Comparison of ENCODE assay signal across 22 mouse cellular contexts in genomic region chr1:106144534-106144933, GRCm38 (mm10). TPM values are rescaled to one million over a fixed set of nuclear protein-coding genes. Genes with fewer than 3 reads are reported as not detected.
DNase-seq lines count a peak whose midpoint lies in the region; ATAC-seq lines count a peak whose summit lies in the region.
"Had no signal": no experiment of that assay in that cellular context is flagged by ENCODE, and none has a peak within 500 bp of the region (broad histone marks: within the 10 kb centered on the region; RNA-seq: fewer than 3 reads in every experiment).

No protein-coding gene starts in this region.

- DNase-seq in 3134 (ENCODE audit: extremely low read depth, insufficient read length, low spot score) (peak; percentile 31), 3T3-L1 (ENCODE audit: low read depth, low spot score) (peak; percentile 36)
- DNase-seq in CD4-positive, CD25-positive, alpha-beta regulatory T cell, adult 2 months (ENCODE audit: low read depth, low spot score): peak; percentile 12
- DNase-seq in hindbrain, embryonic 10.5 days (ENCODE audit: low spot score): no peak
- DNase-seq in testis, postnatal 14 days (ENCODE audit: low spot score): no peak
- no peak for DNase-seq in lung, postnatal 14 days
- DNase-seq in cerebellum, postnatal 36 days: no peak
- DNase-seq: adrenal gland, postnatal 14 days; cerebellum, adult 11-12 months; cerebellum, adult 9-10 months; cerebellum, postnatal 25 days; gastrocnemius, adult 2 months; gastrocnemius, postnatal 36 days; heart, adult 18-20 months; heart, postnatal 14 days; kidney, adult 2 months had no signal

- no peak overlapping the region for H3K4me3 ChIP-seq in hindbrain, embryonic 10.5 days
- H3K4me3 ChIP-seq: embryonic facial prominence, embryonic 10.5 days; gastrocnemius, adult 2 months; heart, embryonic 10.5 days; heart, embryonic 15.5 days; hindbrain, embryonic 15.5 days had no signal

- H3K4me1 ChIP-seq in hindbrain, embryonic 10.5 days (replicated peaks): peaks cover 11% of the 10 kb centered on the region
- H3K4me1 ChIP-seq: embryonic facial prominence, embryonic 10.5 days; heart, embryonic 10.5 days; heart, embryonic 15.5 days had no signal

- 91% methylated on average over 2 of the region's 2 CpGs for WGBS in hindbrain, embryonic 10.5 days

- no peaks in the 10 kb centered on the region for H3K36me3 ChIP-seq in hindbrain, embryonic 10.5 days
- H3K36me3 ChIP-seq: embryonic facial prominence, embryonic 10.5 days; heart, embryonic 10.5 days; heart, embryonic 15.5 days; hindbrain, embryonic 15.5 days had no signal

- no peak overlapping the region for H3K27ac ChIP-seq in hindbrain, embryonic 10.5 days
- H3K27ac ChIP-seq: embryonic facial prominence, embryonic 10.5 days; gastrocnemius, adult 2 months; heart, embryonic 10.5 days; heart, embryonic 15.5 days; hindbrain, embryonic 15.5 days had no signal

- no peaks in the 10 kb centered on the region for H3K27me3 ChIP-seq in hindbrain, embryonic 10.5 days (ENCODE audit: insufficient read depth, poor library complexity, severe bottlenecking)
- H3K27me3 ChIP-seq: heart, embryonic 15.5 days; hindbrain, embryonic 15.5 days had no signal

- peak; percentile 30 for ATAC-seq in activated CD4-positive, CD25-positive, alpha-beta regulatory T cell, adult 4 months
- ATAC-seq: forebrain, embryonic 14.5 days had no signal

- no peaks in the 10 kb centered on the region for H3K9me3 ChIP-seq in hindbrain, embryonic 10.5 days
- H3K9me3 ChIP-seq: embryonic facial prominence, embryonic 10.5 days; heart, embryonic 10.5 days; heart, embryonic 15.5 days; hindbrain, embryonic 15.5 days had no signal

RNA-seq across cellular contexts. Expression of gene Phlpp1, which starts 27.0 kb away (rescaled TPM):
- polyA plus RNA-seq in activated CD4-positive, CD25-positive, alpha-beta regulatory T cell, adult 4 months (2017; shearing (Covaris generic)): 1 to 10 TPM; 7.3 to 8.8 TPM
- polyA plus RNA-seq in hindbrain, embryonic 10.5 days (2016; fragmentation: Nextera tagmentation; extraction: Ambion mirVana): 4.8 and 6.8 TPM in 2 replicates

Comparison
In these comparisons a context has a peak if more than half of its experiments do, and no peak if none do; other contexts are left out.
1. DNase-seq: peak in 3134 (single experiment), 3T3-L1 (single experiment) and CD4-positive, CD25-positive, alpha-beta regulatory T cell, adult 2 months (single experiment); none in hindbrain, embryonic 10.5 days (single experiment), testis, postnatal 14 days (single experiment), lung, postnatal 14 days (single experiment) and cerebellum, postnatal 36 days (0 of 2).